Mouse (Mus musculus) E14TG2a.4 (cell line): Measurements from ENCODE around the gene Clybl.

Experiments used
- H3K27me3 ChIP-seq: 2 replicates; pipeline ENCODE4 v1.6.1; 2014; ENCODE audit warnings: low read length, control low read depth; ENCODE audit not compliant: insufficient read depth
- H3K36me3 ChIP-seq: 2 replicates; pipeline ENCODE4 v1.6.1; 2014; ENCODE audit warnings: low read length, control low read depth; ENCODE audit not compliant: insufficient read depth
- H3K4me1 ChIP-seq: replicated peaks from 2 replicates; pipeline ENCODE4 v1.6.1; 2014; ENCODE audit warnings: low read depth, low read length, control low read depth
- H3K4me3 ChIP-seq: replicated peaks from 2 replicates; pipeline ENCODE4 v1.5.1; 2014; ENCODE audit warnings: mild to moderate bottlenecking, low read length
- H3K9me3 ChIP-seq: 2 replicates; pipeline ENCODE4 v1.6.1; 2014; ENCODE audit warnings: low read length, control low read depth
- CTCF ChIP-seq: conservative IDR thresholded peaks from 2 replicates; pipeline ENCODE4 v1.5.1; 2014; ENCODE audit warnings: low read length
- NANOG ChIP-seq: IDR thresholded peaks from 2 replicates; pipeline ENCODE4 v1.6.1; 2014; ENCODE audit warnings: borderline replicate concordance, low read length, mixed read lengths
- POU5F1 ChIP-seq: IDR thresholded peaks from 2 replicates; pipeline ENCODE4 v1.6.1; 2014; ENCODE audit warnings: low read length, borderline replicate concordance

Clybl gene

GRCm38 (mm10) chr14:122315743-122316142 lies 134.2 kb downstream of the Clybl start:
- Histone ChIP-seq H3K4me1 (0 out of 2 replicates have a peak, but pooled peaks cover 3% of the 10 kb centered on the region), H3K36me3 (peaks cover 4% of the 10 kb centered on the region; the same call in 1 of the 2 replicates), H3K9me3 (peaks cover 5% of the 10 kb centered on the region; the same call in 1 of the 2 replicates), H3K4me3 (no peak overlapping the region), H3K27me3 (no peaks in the 10 kb centered on the region)
- TF ChIP-seq CTCF (no peak), POU5F1 (no peak)

GRCm38 (mm10) chr14:122322136-122322535 lies 140.6 kb downstream of the Clybl start:
- no peak overlapping the region for H3K4me3 ChIP-seq

GRCm38 (mm10) chr14:122323838-122324458 lies 142.4 kb downstream of the Clybl start:
- peaks cover 11% of the 10 kb centered on the region; the same call in 1 of the 2 replicates for H3K27me3 ChIP-seq
- TF ChIP-seq POU5F1 (no peak), NANOG (peak; percentile 61; the same call in 1 of the 2 replicates), CTCF (no peak)
- H3K4me3 ChIP-seq = no peak overlapping the region
- no peaks in the 10 kb centered on the region for H3K9me3 ChIP-seq
- H3K36me3 ChIP-seq = no peaks in the 10 kb centered on the region
- peaks cover 18% of the 10 kb centered on the region for H3K4me1 ChIP-seq

More at GRCm38 (mm10) chr14:122322136-122322535, 140.6 kb downstream of the Clybl start:
- Histone ChIP-seq H3K27me3 (peaks cover 2% of the 10 kb centered on the region; the same call in 1 of the 2 replicates), H3K36me3 (no peaks in the 10 kb centered on the region), H3K4me1 (peaks cover 13% of the 10 kb centered on the region), H3K9me3 (no peaks in the 10 kb centered on the region)
- TF ChIP-seq NANOG (no peak), POU5F1 (no peak), CTCF (no peak)

GRCm38 (mm10) chr14:122330136-122330535 lies 148.6 kb downstream of the Clybl start:
- Histone ChIP-seq H3K4me1 (peaks cover 57% of the 10 kb centered on the region), H3K27me3 (peaks cover 11% of the 10 kb centered on the region; the same call in 1 of the 2 replicates), H3K4me3 (no peak overlapping the region; the same call in 1 of the 2 replicates), H3K36me3 (no peaks in the 10 kb centered on the region), H3K9me3 (no peaks in the 10 kb centered on the region)
- TF ChIP-seq NANOG (peak; percentile 25; the same call in 1 of the 2 replicates), POU5F1 (peak; percentile 23; the same call in 1 of the 2 replicates), CTCF (no peak)

- TF ChIP-seq CTCF (no peak), NANOG (no peak), POU5F1 (no peak)
- Histone ChIP-seq H3K4me1 (peaks cover 57% of the 10 kb centered on the region), H3K27me3 (peaks cover 11% of the 10 kb centered on the region; the same call in 1 of the 2 replicates), H3K9me3 (no peaks in the 10 kb centered on the region), H3K4me3 (no peak overlapping the region), H3K36me3 (no peaks in the 10 kb centered on the region)
These were observed 149.2 kb downstream of the Clybl start for GRCm38 (mm10) chr14:122330716-122331115.

- TF ChIP-seq CTCF (no peak), NANOG (peak; percentile 80), POU5F1 (no peak)
- peak overlapping the region; percentile 45 for H3K4me3 ChIP-seq
- H3K9me3 ChIP-seq = no peaks in the 10 kb centered on the region
- H3K27me3 ChIP-seq = peaks cover 11% of the 10 kb centered on the region; the same call in 1 of the 2 replicates
- peaks cover 61% of the 10 kb centered on the region for H3K4me1 ChIP-seq
- H3K36me3 ChIP-seq = no peaks in the 10 kb centered on the region
These were observed 150.3 kb downstream of the Clybl start for GRCm38 (mm10) chr14:122331635-122332460.

GRCm38 (mm10) chr14:122336957-122337356 lies 155.5 kb downstream of the Clybl start:
- H3K4me3 ChIP-seq = no peak overlapping the region
- H3K4me1 ChIP-seq = peaks cover 60% of the 10 kb centered on the region
- peaks cover 13% of the 10 kb centered on the region; the same call in 1 of the 2 replicates for H3K27me3 ChIP-seq
- no peak for TF ChIP-seq NANOG
- no peak for TF ChIP-seq POU5F1
- no peak for TF ChIP-seq CTCF
- H3K36me3 ChIP-seq = 0 out of 2 replicates have a peak, but pooled peaks cover 3% of the 10 kb centered on the region
- no peaks in the 10 kb centered on the region for H3K9me3 ChIP-seq

- no peaks in the 10 kb centered on the region for H3K9me3 ChIP-seq
These were observed 157.3 kb downstream of the Clybl start for GRCm38 (mm10) chr14:122338784-122339183.

More at GRCm38 (mm10) chr14:122338784-122339183, 157.3 kb downstream of the Clybl start:
- Histone ChIP-seq H3K27me3 (peaks cover 13% of the 10 kb centered on the region; the same call in 1 of the 2 replicates), H3K4me1 (peaks cover 56% of the 10 kb centered on the region), H3K4me3 (no peak overlapping the region), H3K36me3 (0 out of 2 replicates have a peak, but pooled peaks cover 3% of the 10 kb centered on the region)
- TF ChIP-seq NANOG = no peak
- TF ChIP-seq CTCF = no peak
- no peak for TF ChIP-seq POU5F1
